Mouse (Mus musculus) urinary bladder, postnatal 0 days (tissue): ENCODE measurements around the gene Olfml2b. TPM values are rescaled to one million over a fixed set of nuclear protein-coding genes. Genes with fewer than 3 reads are reported as not detected.

Source experiments
- polyA plus RNA-seq: library from polyadenylated mRNA; unstranded; fragments of >200 nt; fragmentation: Nextera tagmentation; extraction: Ambion mirVana; gene quantifications from 2 replicates; pipeline ENCODE4 v1.2.1, GENCODE M21; 2015

The Olfml2b gene
- 19.7 and 24.9 TPM in 2 replicates for polyA plus RNA-seq

GRCm38 (mm10) chr1:170644255-170645205 lies at the start of gene Olfml2b:
TSS of gene Olfml2b (plus strand) at chr1:170644532.

Other genes with a start within 250 kb of the Olfml2b start
- 6.0 and 10.1 TPM in 2 replicates for gene Nos1ap, start 54.7 kb upstream of the Olfml2b start, polyA plus RNA-seq
- gene Atf6, start 223.2 kb downstream of the Olfml2b start, polyA plus RNA-seq: 5.2 and 5.7 TPM in 2 replicates
- 0.81 and 1.2 TPM in 2 replicates for gene Gm26620, start 240.5 kb downstream of the Olfml2b start, polyA plus RNA-seq
- gene Dusp12, start 241.0 kb downstream of the Olfml2b start, polyA plus RNA-seq: 19.7 and 21.8 TPM in 2 replicates